Mouse (Mus musculus) lung, postnatal 25 days (tissue): ENCODE measurements around the gene Oasl2.
"Not testable (repeated sequence)": the region's sequence is repeated elsewhere in the genome, so short reads cannot be mapped to it uniquely, and the experiment has no call there.

Experiments
- DNase-seq: peaks from one replicate; pipeline ENCODE4 v3.0.0; 2022; ENCODE audit warnings: low spot score

Gene Oasl2

GRCm38 (mm10) chr5:114915854-114916253 is 19.1 kb downstream of the Oasl2 start:
- no peak for DNase-seq

- peak; percentile 10 for DNase-seq
These were observed 20.0 kb downstream of the Oasl2 start for GRCm38 (mm10) chr5:114916777-114917176.

GRCm38 (mm10) chr5:114917357-114917756 is 20.6 kb downstream of the Oasl2 start:
- not testable (repeated sequence) for DNase-seq

GRCm38 (mm10) chr5:114921551-114922365 is 25.0 kb downstream of the Oasl2 start:
- peak; percentile 65 for DNase-seq

GRCm38 (mm10) chr5:114922366-114922731 is 25.6 kb downstream of the Oasl2 start:
- DNase-seq: no peak

GRCm38 (mm10) chr5:114922998-114923473 is 26.3 kb downstream of the Oasl2 start, which contains the start of gene Oasl1:
TSS of gene Oasl1 (plus strand) at chr5:114923240.
- peak; percentile 39 for DNase-seq

GRCm38 (mm10) chr5:114926153-114926684 is 29.5 kb downstream of the Oasl2 start:
- no peak for DNase-seq

GRCm38 (mm10) chr5:114926753-114927152 is 30.0 kb downstream of the Oasl2 start:
- no peak for DNase-seq

GRCm38 (mm10) chr5:114931626-114932025 is 34.9 kb downstream of the Oasl2 start:
- no peak for DNase-seq

GRCm38 (mm10) chr5:114933206-114933605 is 36.5 kb downstream of the Oasl2 start:
- no peak for DNase-seq

- DNase-seq: no peak
These were observed 39.1 kb downstream of the Oasl2 start for GRCm38 (mm10) chr5:114935838-114936237.

GRCm38 (mm10) chr5:114941138-114941537 is 44.4 kb downstream of the Oasl2 start:
- not testable (repeated sequence) for DNase-seq

- DNase-seq: peak; percentile 90
These were observed 45.5 kb downstream of the Oasl2 start, which contains the start of gene 2210016L21Rik for GRCm38 (mm10) chr5:114942074-114942765. TSS of gene 2210016L21Rik (plus strand) at chr5:114942158.

GRCm38 (mm10) chr5:114942766-114943130 is 46.0 kb downstream of the Oasl2 start:
- DNase-seq: no peak

- no peak for DNase-seq
These were observed 48.3 kb downstream of the Oasl2 start for GRCm38 (mm10) chr5:114945072-114945471.

- DNase-seq: no peak
These were observed 52.2 kb downstream of the Oasl2 start for GRCm38 (mm10) chr5:114948891-114949290.

GRCm38 (mm10) chr5:114949316-114949715 is 52.6 kb downstream of the Oasl2 start:
- no peak for DNase-seq

- no peak for DNase-seq
These were observed 53.1 kb downstream of the Oasl2 start for GRCm38 (mm10) chr5:114949812-114950211.

- DNase-seq: no peak
These were observed 53.9 kb downstream of the Oasl2 start for GRCm38 (mm10) chr5:114950669-114951068.

GRCm38 (mm10) chr5:114951279-114951880 is 54.6 kb downstream of the Oasl2 start:
- DNase-seq: no peak

- no peak for DNase-seq
These were observed 56.6 kb downstream of the Oasl2 start for GRCm38 (mm10) chr5:114953326-114953725.

- no peak for DNase-seq
These were observed 61.3 kb downstream of the Oasl2 start for GRCm38 (mm10) chr5:114958069-114958468.
